ENCODE assay signal across 17 mouse cellular contexts in genomic region chr15:81034119-81034518, GRCm38 (mm10). TPM values are rescaled to one million over a fixed set of nuclear protein-coding genes. Genes with fewer than 3 reads are reported as not detected.
DNase-seq lines count a peak whose midpoint lies in the region; ATAC-seq and TF ChIP-seq lines count a peak whose summit lies in the region.
"Had no signal": no experiment of that assay in that cellular context is flagged by ENCODE, and none has a peak within 500 bp of the region (broad histone marks: within the 10 kb centered on the region; RNA-seq: fewer than 3 reads in every experiment).

No protein-coding gene starts in this region.

- H3K27me3 ChIP-seq in hindbrain, embryonic 10.5 days (ENCODE audit: insufficient read depth, poor library complexity, severe bottlenecking), result no peaks in the 10 kb centered on the region
- no peaks in the 10 kb centered on the region for H3K27me3 ChIP-seq in hindbrain, embryonic 11.5 days (ENCODE audit: control insufficient read depth, insufficient read depth, low read length)
- no peaks in the 10 kb centered on the region for H3K27me3 ChIP-seq in midbrain, embryonic 15.5 days (replicated peaks)
- H3K27me3 ChIP-seq in midbrain, embryonic 11.5 days (ENCODE audit: control insufficient read depth, insufficient read depth, low read length), result no peaks in the 10 kb centered on the region
- H3K27me3 ChIP-seq: forebrain, embryonic 12.5 days had no signal

- no peak overlapping the region for H3K4me3 ChIP-seq in hindbrain, embryonic 10.5 days
- no peak overlapping the region for H3K4me3 ChIP-seq in hindbrain, embryonic 11.5 days (ENCODE audit: low read depth, low read length)
- H3K4me3 ChIP-seq in midbrain, embryonic 15.5 days, result no peak overlapping the region
- H3K4me3 ChIP-seq in midbrain, embryonic 11.5 days (ENCODE audit: low read depth, low read length), result no peak overlapping the region
- H3K4me3 ChIP-seq: forebrain, embryonic 12.5 days had no signal

- 79% methylated on average over 6 of the region's 6 CpGs for WGBS in hindbrain, embryonic 10.5 days
- 75% methylated on average over 6 of the region's 6 CpGs for WGBS in hindbrain, embryonic 11.5 days
- 75% methylated on average over 6 of the region's 6 CpGs for WGBS in midbrain, embryonic 15.5 days
- 83% methylated on average over 6 of the region's 6 CpGs for WGBS in midbrain, embryonic 11.5 days

- H3K36me3 ChIP-seq in hindbrain, embryonic 10.5 days, result no peaks in the 10 kb centered on the region
- no peaks in the 10 kb centered on the region for H3K36me3 ChIP-seq in hindbrain, embryonic 11.5 days (ENCODE audit: control insufficient read depth, insufficient read depth, low read length)
- H3K36me3 ChIP-seq in midbrain, embryonic 15.5 days (replicated peaks), result no peaks in the 10 kb centered on the region
- H3K36me3 ChIP-seq in midbrain, embryonic 11.5 days (ENCODE audit: control insufficient read depth, insufficient read depth, low read length), result no peaks in the 10 kb centered on the region
- H3K36me3 ChIP-seq: forebrain, embryonic 12.5 days had no signal

- DNase-seq in hindbrain, embryonic 10.5 days (ENCODE audit: low spot score), result no peak
- DNase-seq in hindbrain, embryonic 11.5 days (ENCODE audit: low spot score), result no peak
- no peak for DNase-seq in midbrain, embryonic 11.5 days (ENCODE audit: low spot score, missing footprints)
- peak; percentile 20 for DNase-seq in brain, embryonic 14.5 days (ENCODE audit: low read depth)
- peak; percentile 46 for DNase-seq in skeletal muscle tissue, adult 2 months (ENCODE audit: low read depth, low spot score)
- DNase-seq in adrenal gland, adult 8-10 months, result no peak
- DNase-seq: cerebellum, adult 18-20 months; cerebellum, postnatal 36 days; heart, adult 18-20 months; kidney, adult 18-20 months; kidney, postnatal 14 days; lung, embryonic 14.5 days; lung, postnatal 4 days had no signal

- no peaks in the 10 kb centered on the region for H3K9me3 ChIP-seq in hindbrain, embryonic 10.5 days
- H3K9me3 ChIP-seq in hindbrain, embryonic 11.5 days (ENCODE audit: control insufficient read depth, low read length), result no peaks in the 10 kb centered on the region
- H3K9me3 ChIP-seq in midbrain, embryonic 15.5 days, result no peaks in the 10 kb centered on the region
- H3K9me3 ChIP-seq in midbrain, embryonic 11.5 days (ENCODE audit: control insufficient read depth, low read length), result no peaks in the 10 kb centered on the region
- H3K9me3 ChIP-seq: forebrain, embryonic 12.5 days; G1E had no signal

- H3K27ac ChIP-seq in hindbrain, embryonic 10.5 days, result peak overlapping the region; percentile 35; the same call in 1 of the 2 replicates
- H3K27ac ChIP-seq in hindbrain, embryonic 11.5 days (ENCODE audit: low read depth, low read length), result no peak overlapping the region
- H3K27ac ChIP-seq in midbrain, embryonic 15.5 days, result 0 out of 2 replicates have a peak overlapping the region, but pooled peaks have one; percentile 7
- H3K27ac ChIP-seq in midbrain, embryonic 11.5 days (ENCODE audit: low read depth, low read length), result no peak overlapping the region
- H3K27ac ChIP-seq: forebrain, embryonic 12.5 days had no signal

- peaks cover 48% of the 10 kb centered on the region for H3K4me1 ChIP-seq in hindbrain, embryonic 10.5 days (replicated peaks)
- H3K4me1 ChIP-seq in hindbrain, embryonic 11.5 days (replicated peaks; ENCODE audit: control insufficient read depth, insufficient read depth, low read length), result no peaks in the 10 kb centered on the region
- peaks cover 14% of the 10 kb centered on the region for H3K4me1 ChIP-seq in midbrain, embryonic 15.5 days
- H3K4me1 ChIP-seq in midbrain, embryonic 11.5 days (ENCODE audit: control insufficient read depth, insufficient read depth, low read length), result peaks cover 3% of the 10 kb centered on the region; the same call in 1 of the 2 replicates

- no peak for TF ChIP-seq CTCF in brain, embryonic 14.5 days (IDR thresholded peaks at IDR 0.05; ENCODE audit: borderline replicate concordance, extremely low read depth, insufficient read depth, insufficient read length)

- no peak overlapping the region for H3K4me2 ChIP-seq in hindbrain, embryonic 11.5 days (replicated peaks; ENCODE audit: low read depth, low read length)
- no peak overlapping the region for H3K4me2 ChIP-seq in midbrain, embryonic 15.5 days
- H3K4me2 ChIP-seq in midbrain, embryonic 11.5 days, result no peak overlapping the region
- H3K4me2 ChIP-seq: forebrain, embryonic 12.5 days; lung, embryonic 14.5 days had no signal

- H3K9ac ChIP-seq in hindbrain, embryonic 11.5 days (ENCODE audit: low read depth, low read length), result no peak overlapping the region
- H3K9ac ChIP-seq in midbrain, embryonic 15.5 days, result no peak overlapping the region
- H3K9ac ChIP-seq in midbrain, embryonic 11.5 days (ENCODE audit: low read length), result no peak overlapping the region
- H3K9ac ChIP-seq: forebrain, embryonic 12.5 days; lung, embryonic 14.5 days had no signal

- TF ChIP-seq POLR2A in brain, embryonic 14.5 days (IDR thresholded peaks at IDR 0.05; ENCODE audit: borderline replicate concordance, extremely low read depth, insufficient read depth, insufficient read length, poor library complexity, severe bottlenecking), result no peak

- no peak for ATAC-seq in hindbrain, embryonic 11.5 days (ENCODE audit: low FRiP score)
- ATAC-seq in midbrain, embryonic 15.5 days (replicated peaks), result no peak
- ATAC-seq in midbrain, embryonic 11.5 days (ENCODE audit: low FRiP score), result no peak
- ATAC-seq: midbrain, embryonic 16.5 days had no signal

RNA-seq across cellular contexts. Expression of gene Sgsm3, which starts 56.6 kb away (rescaled TPM):
- 36.6 and 39.9 TPM in 2 replicates for polyA plus RNA-seq in hindbrain, embryonic 10.5 days (2016; fragmentation: Nextera tagmentation; extraction: Ambion mirVana)
- polyA plus RNA-seq in hindbrain, embryonic 11.5 days (2014; fragmentation: Nextera tagmentation; extraction: Ambion mirVana), result 17.4 and 26.5 TPM in 2 replicates
- polyA plus RNA-seq in midbrain, embryonic 15.5 days (2015; fragmentation: Nextera tagmentation; extraction: Ambion mirVana), result 82.5 and 82.6 TPM in 2 replicates
- polyA plus RNA-seq in midbrain, embryonic 11.5 days (2014; fragmentation: Nextera tagmentation; extraction: Ambion mirVana), result 22.3 and 26.8 TPM in 2 replicates
- 63.9 and 69.5 TPM in 2 replicates for polyA plus RNA-seq in brain, embryonic 14.5 days (2012; rRNA removed)
- total RNA-seq in adrenal gland, adult 8-10 months (2022), result 10 to 100 TPM; 21.3 to 32.9 (median 26.6) TPM

Comparison
In these comparisons a context has a peak if more than half of its experiments do, and no peak if none do; other contexts are left out.
1. H3K27ac ChIP-seq: peak in hindbrain, embryonic 10.5 days (single experiment) and midbrain, embryonic 15.5 days (single experiment); none in hindbrain, embryonic 11.5 days (single experiment) and midbrain, embryonic 11.5 days (single experiment).
2. DNase-seq: peak in brain, embryonic 14.5 days (single experiment) and skeletal muscle tissue, adult 2 months (single experiment); none in hindbrain, embryonic 10.5 days (single experiment), hindbrain, embryonic 11.5 days (single experiment), midbrain, embryonic 11.5 days (single experiment) and adrenal gland, adult 8-10 months (single experiment).